Mouse (Mus musculus) megakaryocyte, embryonic 14.5 days (primary cell): ENCODE measurements around the gene Ints1.

ENCODE experiments used
- FLI1 ChIP-seq: IDR thresholded peaks from 2 replicates; pipeline ENCODE4 v1.6.1; 2012; ENCODE audit warnings: low read length, inconsistent platforms, mixed read lengths
- GATA1 ChIP-seq: IDR thresholded peaks from 3 replicates; pipeline ENCODE4 v1.6.1; 2012; ENCODE audit warnings: mixed read lengths, low read length, inconsistent platforms, borderline replicate concordance

DNA sequence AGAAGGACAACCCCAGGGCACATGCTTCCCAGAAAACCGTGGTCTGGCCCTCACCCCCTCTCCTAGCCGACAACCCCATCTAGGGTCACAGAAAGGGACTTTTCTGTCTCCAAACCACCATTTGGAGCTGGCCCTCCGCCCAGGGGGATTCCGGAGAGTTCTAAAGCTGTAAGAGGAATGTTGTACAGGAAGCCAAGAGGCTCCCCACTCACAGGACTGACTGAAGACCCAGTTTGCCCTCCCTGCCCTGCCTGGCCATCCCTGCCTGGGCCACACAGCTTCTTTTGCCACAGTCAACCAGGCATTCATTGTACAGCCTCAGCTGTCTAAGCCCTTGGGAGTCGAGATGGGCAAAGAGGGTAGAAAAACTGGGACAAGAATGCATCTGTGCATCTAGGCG is 56.9 kb downstream of the Ints1 start:
- TF ChIP-seq GATA1 (no peak), FLI1 (no peak)
